Mouse (Mus musculus): ENCODE data around the gene Slc35e1. TPM values are rescaled to one million over a fixed set of nuclear protein-coding genes. Genes with fewer than 3 reads are reported as not detected.

The Slc35e1 gene
- polyA plus RNA-seq, 1 experiment = 121 TPM

- H3K4me3 ChIP-seq (ENCODE audit: control insufficient read depth, insufficient read depth, low read length) = no peak overlapping the region
- DNase-seq = no peak
- 97% methylated on average over 1 of the region's 1 CpGs for WGBS
- TF ChIP-seq CTCF (IDR thresholded peaks at IDR 0.05; ENCODE audit: borderline replicate concordance, control insufficient read depth, extremely low read depth, insufficient read depth, low read length, poor library complexity) (no peak), POLR2A (IDR thresholded peaks at IDR 0.05; ENCODE audit: control insufficient read depth, extremely low read depth, insufficient read depth, low read length, poor library complexity) (no peak)
- 0 out of 2 replicates have a peak, but pooled peaks cover 5% of the 10 kb centered on the region for H3K4me1 ChIP-seq (replicated peaks; ENCODE audit: control insufficient read depth, insufficient read depth, low read length)
- no peaks in the 10 kb centered on the region for H3K36me3 ChIP-seq (ENCODE audit: control insufficient read depth, insufficient read depth, low read length)
- H3K27me3 ChIP-seq (ENCODE audit: control insufficient read depth, insufficient read depth, low read length) = no peaks in the 10 kb centered on the region
- no peak overlapping the region for H3K27ac ChIP-seq (ENCODE audit: control insufficient read depth, insufficient read depth, low read length)
Observed at GRCm38 (mm10) chr8:72513158-72513557, 20.7 kb upstream of the Slc35e1 start.

- Histone ChIP-seq H3K4me3 (ENCODE audit: control insufficient read depth, insufficient read depth, low read length) (no peak overlapping the region), H3K36me3 (ENCODE audit: control insufficient read depth, insufficient read depth, low read length) (no peaks in the 10 kb centered on the region), H3K4me1 (replicated peaks; ENCODE audit: control insufficient read depth, insufficient read depth, low read length) (0 out of 2 replicates have a peak, but pooled peaks cover 5% of the 10 kb centered on the region), H3K27me3 (ENCODE audit: control insufficient read depth, insufficient read depth, low read length) (no peaks in the 10 kb centered on the region), H3K27ac (ENCODE audit: control insufficient read depth, insufficient read depth, low read length) (no peak overlapping the region)
- 97% methylated on average over 1 of the region's 1 CpGs for WGBS
- DNase-seq = no peak
- TF ChIP-seq CTCF (IDR thresholded peaks at IDR 0.05; ENCODE audit: borderline replicate concordance, control insufficient read depth, extremely low read depth, insufficient read depth, low read length, poor library complexity) = no peak
- no peak for TF ChIP-seq POLR2A (IDR thresholded peaks at IDR 0.05; ENCODE audit: control insufficient read depth, extremely low read depth, insufficient read depth, low read length, poor library complexity)
Observed at GRCm38 (mm10) chr8:72512648-72513047, 20.2 kb upstream of the Slc35e1 start.

- Histone ChIP-seq H3K27ac (ENCODE audit: control insufficient read depth, insufficient read depth, low read length) (no peak overlapping the region), H3K4me1 (replicated peaks; ENCODE audit: control insufficient read depth, insufficient read depth, low read length) (peaks cover 9% of the 10 kb centered on the region), H3K27me3 (ENCODE audit: control insufficient read depth, insufficient read depth, low read length) (no peaks in the 10 kb centered on the region), H3K4me3 (ENCODE audit: control insufficient read depth, insufficient read depth, low read length) (no peak overlapping the region), H3K36me3 (ENCODE audit: control insufficient read depth, insufficient read depth, low read length) (no peaks in the 10 kb centered on the region)
- no peak for DNase-seq
- WGBS = 96% methylated on average over 1 of the region's 1 CpGs
- TF ChIP-seq CTCF (IDR thresholded peaks at IDR 0.05; ENCODE audit: borderline replicate concordance, control insufficient read depth, extremely low read depth, insufficient read depth, low read length, poor library complexity) = no peak
- TF ChIP-seq POLR2A (IDR thresholded peaks at IDR 0.05; ENCODE audit: control insufficient read depth, extremely low read depth, insufficient read depth, low read length, poor library complexity) = no peak
Observed at GRCm38 (mm10) chr8:72507505-72507904, 15.1 kb upstream of the Slc35e1 start.

- H3K4me1 ChIP-seq (replicated peaks; ENCODE audit: control insufficient read depth, insufficient read depth, low read length) = peaks cover 9% of the 10 kb centered on the region
Observed at GRCm38 (mm10) chr8:72504637-72505314, 12.4 kb upstream of the Slc35e1 start.

GRCm38 (mm10) chr8:72504137-72504536, 11.7 kb upstream of the Slc35e1 start:
- Histone ChIP-seq H3K27ac (ENCODE audit: control insufficient read depth, insufficient read depth, low read length) (no peak overlapping the region), H3K36me3 (ENCODE audit: control insufficient read depth, insufficient read depth, low read length) (no peaks in the 10 kb centered on the region), H3K27me3 (ENCODE audit: control insufficient read depth, insufficient read depth, low read length) (no peaks in the 10 kb centered on the region), H3K4me3 (ENCODE audit: control insufficient read depth, insufficient read depth, low read length) (no peak overlapping the region), H3K4me1 (replicated peaks; ENCODE audit: control insufficient read depth, insufficient read depth, low read length) (peaks cover 9% of the 10 kb centered on the region)
- TF ChIP-seq CTCF (IDR thresholded peaks at IDR 0.05; ENCODE audit: borderline replicate concordance, control insufficient read depth, extremely low read depth, insufficient read depth, low read length, poor library complexity) (no peak), POLR2A (IDR thresholded peaks at IDR 0.05; ENCODE audit: control insufficient read depth, extremely low read depth, insufficient read depth, low read length, poor library complexity) (no peak)
- DNase-seq = no peak

More at GRCm38 (mm10) chr8:72504637-72505314, 12.4 kb upstream of the Slc35e1 start:
- H3K4me3 ChIP-seq (ENCODE audit: control insufficient read depth, insufficient read depth, low read length) = no peak overlapping the region
- no peak overlapping the region for H3K27ac ChIP-seq (ENCODE audit: control insufficient read depth, insufficient read depth, low read length)
- H3K27me3 ChIP-seq (ENCODE audit: control insufficient read depth, insufficient read depth, low read length) = no peaks in the 10 kb centered on the region
- H3K36me3 ChIP-seq (ENCODE audit: control insufficient read depth, insufficient read depth, low read length) = no peaks in the 10 kb centered on the region
- no peak for DNase-seq
- TF ChIP-seq POLR2A (IDR thresholded peaks at IDR 0.05; ENCODE audit: control insufficient read depth, extremely low read depth, insufficient read depth, low read length, poor library complexity) (no peak), CTCF (IDR thresholded peaks at IDR 0.05; ENCODE audit: borderline replicate concordance, control insufficient read depth, extremely low read depth, insufficient read depth, low read length, poor library complexity) (no peak)

- H3K36me3 ChIP-seq (ENCODE audit: control insufficient read depth, insufficient read depth, low read length) = peaks cover 10% of the 10 kb centered on the region
- TF ChIP-seq POLR2A (IDR thresholded peaks at IDR 0.05; ENCODE audit: control insufficient read depth, extremely low read depth, insufficient read depth, low read length, poor library complexity) (no peak), CTCF (IDR thresholded peaks at IDR 0.05; ENCODE audit: borderline replicate concordance, control insufficient read depth, extremely low read depth, insufficient read depth, low read length, poor library complexity) (no peak)
- 93% methylated on average over 1 of the region's 1 CpGs for WGBS
- no peak overlapping the region for H3K27ac ChIP-seq (ENCODE audit: control insufficient read depth, insufficient read depth, low read length)
- no peak overlapping the region for H3K4me3 ChIP-seq (ENCODE audit: control insufficient read depth, insufficient read depth, low read length)
- H3K4me1 ChIP-seq (replicated peaks; ENCODE audit: control insufficient read depth, insufficient read depth, low read length) = peaks cover 9% of the 10 kb centered on the region
- no peaks in the 10 kb centered on the region for H3K27me3 ChIP-seq (ENCODE audit: control insufficient read depth, insufficient read depth, low read length)
- DNase-seq = no peak
Observed at GRCm38 (mm10) chr8:72500521-72500931, 8.1 kb upstream of the Slc35e1 start.

All from thymus, adult 2 months (tissue).